Mouse (Mus musculus): ENCODE data around the gene Slc26a1. TPM values are rescaled to one million over a fixed set of nuclear protein-coding genes. Genes with fewer than 3 reads are reported as not detected.

Gene Slc26a1
- total and polyA plus RNA-seq, 3 experiments, result 29.6 to 31.2 TPM; not detected in 1

GRCm38 (mm10) chr5:108667370-108667769, 8.0 kb downstream of the Slc26a1 start (continued):
- TF ChIP-seq TBP (IDR thresholded peaks at IDR 0.05; ENCODE audit: low read depth, low read length), result no peak
- 0 out of 4 replicates have a peak, but pooled peaks of 1 of the 2 experiments have one; percentile 2 for TF ChIP-seq USF2 (IDR thresholded peaks at IDR 0.05; ENCODE audit: borderline replicate concordance in 1 of 2, insufficient read depth in 1 of 2, low read depth in 1 of 2, low read length in 2 of 2)
- TF ChIP-seq SIN3A (IDR thresholded peaks at IDR 0.05; ENCODE audit: low read length), result peak; percentile 49; the same call in 1 of the 2 replicates
- no peak for TF ChIP-seq CTCF (IDR thresholded peaks at IDR 0.05 in 2 of 3, conservative IDR thresholded peaks at IDR 0.05 in 1 of 3; ENCODE audit: control insufficient read depth in 1 of 3, insufficient read depth in 1 of 3, low read depth in 2 of 3, low read length in 3 of 3, poor library complexity in 1 of 3, severe bottlenecking in 1 of 3)
- TF ChIP-seq USF1 (IDR thresholded peaks at IDR 0.05; ENCODE audit: low read depth, low read length), result no peak
- peak; percentile 70; the same call in 1 of the 2 replicates for TF ChIP-seq RCOR1 (IDR thresholded peaks at IDR 0.05; ENCODE audit: low read depth, low read length)
- TF ChIP-seq MEF2A (IDR thresholded peaks at IDR 0.05; ENCODE audit: extremely low read depth, insufficient replicate concordance, low read depth, low read length, poor library complexity, severe bottlenecking), result no peak
- peak; percentile 51; the same call in 1 of the 2 replicates for TF ChIP-seq GATA1 (IDR thresholded peaks at IDR 0.05; ENCODE audit: low read depth, low read length)
- TF ChIP-seq POLR2AphosphoS5 (IDR thresholded peaks at IDR 0.05; ENCODE audit: borderline replicate concordance, low read depth, low read length), result no peak
- TF ChIP-seq E2F4 (IDR thresholded peaks at IDR 0.05; ENCODE audit: borderline replicate concordance, low read depth, low read length), result no peak
- no peak for TF ChIP-seq SMC3 (IDR thresholded peaks at IDR 0.05; ENCODE audit: low read depth, low read length)
- TF ChIP-seq NRF1 (IDR thresholded peaks at IDR 0.05; ENCODE audit: insufficient read depth, low read depth, low read length, poor library complexity, severe bottlenecking), result no peak
- TF ChIP-seq CHD2 (IDR thresholded peaks at IDR 0.05; ENCODE audit: low read length), result no peak
- TF ChIP-seq MXI1 (IDR thresholded peaks at IDR 0.05; ENCODE audit: low read depth, low read length), result no peak
- TF ChIP-seq POLR2AphosphoS2 (IDR thresholded peaks at IDR 0.05; ENCODE audit: low read length), result no peak
- TF ChIP-seq GABPA (IDR thresholded peaks at IDR 0.05; ENCODE audit: low read depth, low read length), result no peak
- TF ChIP-seq POLR2A (IDR thresholded peaks at IDR 0.05; ENCODE audit: control insufficient read depth in 1 of 2, insufficient read depth in 1 of 2, low read depth in 1 of 2, low read length in 2 of 2, poor library complexity in 1 of 2), result no peak
- peak; percentile 91 for TF ChIP-seq ZNF384 (IDR thresholded peaks at IDR 0.05; ENCODE audit: low read depth, low read length)
- TF ChIP-seq TCF12 (IDR thresholded peaks at IDR 0.05; ENCODE audit: low read depth, low read length), result peak; percentile 38; the same call in 1 of the 2 replicates
- no peak for TF ChIP-seq RAD21 (IDR thresholded peaks at IDR 0.05; ENCODE audit: low read depth, low read length)
- peak; percentile 61 to 79 for TF ChIP-seq EP300 (IDR thresholded peaks at IDR 0.05; ENCODE audit: low read depth in 1 of 2, low read length in 2 of 2)

DNA sequence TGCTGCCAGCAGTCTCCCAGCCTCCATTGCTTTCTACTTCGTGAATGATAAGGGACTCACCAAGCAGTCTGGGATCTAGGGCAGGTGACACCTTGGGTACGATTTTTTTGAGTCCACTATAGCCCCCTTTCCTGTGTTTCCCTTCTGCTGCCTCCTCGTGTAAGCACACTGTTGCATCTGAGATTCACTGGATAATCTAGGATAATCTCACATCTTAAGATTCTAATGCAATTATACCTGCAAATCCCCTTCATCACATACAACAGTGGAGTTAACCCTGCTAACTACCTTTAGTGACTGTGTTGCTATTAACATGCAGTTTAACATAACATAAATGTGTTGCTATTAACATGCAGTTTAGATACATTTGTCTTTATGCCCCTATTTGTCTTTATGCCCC, 10.3 kb downstream of the Slc26a1 start:
- no peaks in the 10 kb centered on the region for H3K9me3 ChIP-seq (replicated peaks; ENCODE audit: insufficient read depth, low read length)
- no peak overlapping the region for H3K4me3 ChIP-seq (ENCODE audit: control insufficient read depth in 1 of 2, insufficient read depth in 1 of 2, low read depth in 2 of 2, low read length in 2 of 2)
- H3K27ac ChIP-seq (ENCODE audit: control insufficient read depth, low read depth, low read length), result no peak overlapping the region
- H3K27me3 ChIP-seq (ENCODE audit: control insufficient read depth in 1 of 2, insufficient read depth in 2 of 2, low read length in 2 of 2), result no peaks in the 10 kb centered on the region
- H3K4me1 ChIP-seq (ENCODE audit: control insufficient read depth in 1 of 2, insufficient read depth in 2 of 2, low read length in 2 of 2), result peaks cover 18 to 22% of the 10 kb centered on the region in 2 experiments
- H3K9ac ChIP-seq (ENCODE audit: control insufficient read depth, low read depth, low read length, poor library complexity, severe bottlenecking), result no peak overlapping the region
- peaks cover 10% of the 10 kb centered on the region for H3K79me2 ChIP-seq (ENCODE audit: control insufficient read depth, insufficient read depth, low read length, poor library complexity)
- DNase-seq (ENCODE audit: low read depth, low spot score), result no peak
- H3K36me3 ChIP-seq (ENCODE audit: control insufficient read depth in 1 of 2, insufficient read depth in 2 of 2, low read length in 2 of 2), result peaks cover 0 to 9% of the 10 kb centered on the region in 2 experiments; a peak in 2 of 4 replicates
- TF ChIP-seq TBP (IDR thresholded peaks at IDR 0.05; ENCODE audit: low read depth, low read length) (no peak), POLR2A (IDR thresholded peaks at IDR 0.05; ENCODE audit: control insufficient read depth in 1 of 2, insufficient read depth in 1 of 2, low read depth in 1 of 2, low read length in 2 of 2, poor library complexity in 1 of 2) (no peak), HCFC1 (IDR thresholded peaks at IDR 0.05; ENCODE audit: low read depth, low read length) (no peak), ZC3H11A (IDR thresholded peaks at IDR 0.05; ENCODE audit: low read depth, low read length) (no peak), NELFE (IDR thresholded peaks at IDR 0.05; ENCODE audit: low read depth, low read length) (no peak), KAT2A (conservative IDR thresholded peaks at IDR 0.05; ENCODE audit: low read depth, low read length) (no peak), POLR2AphosphoS5 (IDR thresholded peaks at IDR 0.05; ENCODE audit: borderline replicate concordance, low read depth, low read length) (no peak), MAZ (IDR thresholded peaks at IDR 0.05; ENCODE audit: low read depth, low read length) (no peak), ZKSCAN1 (IDR thresholded peaks at IDR 0.05; ENCODE audit: low read depth, low read length) (no peak), EP300 (IDR thresholded peaks at IDR 0.05; ENCODE audit: low read depth in 1 of 2, low read length in 2 of 2) (no peak), MXI1 (IDR thresholded peaks at IDR 0.05; ENCODE audit: low read depth, low read length) (no peak), ETS1 (IDR thresholded peaks at IDR 0.05; ENCODE audit: low read depth, low read length) (no peak), E2F4 (IDR thresholded peaks at IDR 0.05; ENCODE audit: borderline replicate concordance, low read depth, low read length) (no peak), MYB (IDR thresholded peaks at IDR 0.05; ENCODE audit: low read depth, low read length) (no peak), MEF2A (IDR thresholded peaks at IDR 0.05; ENCODE audit: extremely low read depth, insufficient replicate concordance, low read depth, low read length, poor library complexity, severe bottlenecking) (no peak), ZNF384 (IDR thresholded peaks at IDR 0.05; ENCODE audit: low read depth, low read length) (no peak), GABPA (IDR thresholded peaks at IDR 0.05; ENCODE audit: low read depth, low read length) (no peak), SMC3 (IDR thresholded peaks at IDR 0.05; ENCODE audit: low read depth, low read length) (no peak)
